Mouse (Mus musculus) neutrophil, adult 5-6 weeks (primary cell): ENCODE measurements around the gene Tmem131. TPM values are rescaled to one million over a fixed set of nuclear protein-coding genes. Genes with fewer than 3 reads are reported as not detected.
A peak's percentile ranks its signal among the peaks of the same experiment; 100 is the strongest.

ENCODE experiments used
- ATAC-seq: fragments of 151-379, 151-347 bp; 2 replicates; pipeline ENCODE4 v1.8.0; 2017; ENCODE audit warnings: mild to moderate bottlenecking, moderate TSS enrichment; ENCODE audit not compliant: insufficient number of reproducible peaks, poor library complexity, low FRiP score, severe bottlenecking; ENCODE audit errors: extremely low read depth
- total RNA-seq: library from RNA; stranded (forward); fragments of 200-1000 nt; gene quantifications from 2 replicates; pipeline ENCODE4 v1.2.3, GENCODE M21; 2017

The Tmem131 gene
- total RNA-seq, 1 experiment from 2014 or later: 43.4 TPM

DNA sequence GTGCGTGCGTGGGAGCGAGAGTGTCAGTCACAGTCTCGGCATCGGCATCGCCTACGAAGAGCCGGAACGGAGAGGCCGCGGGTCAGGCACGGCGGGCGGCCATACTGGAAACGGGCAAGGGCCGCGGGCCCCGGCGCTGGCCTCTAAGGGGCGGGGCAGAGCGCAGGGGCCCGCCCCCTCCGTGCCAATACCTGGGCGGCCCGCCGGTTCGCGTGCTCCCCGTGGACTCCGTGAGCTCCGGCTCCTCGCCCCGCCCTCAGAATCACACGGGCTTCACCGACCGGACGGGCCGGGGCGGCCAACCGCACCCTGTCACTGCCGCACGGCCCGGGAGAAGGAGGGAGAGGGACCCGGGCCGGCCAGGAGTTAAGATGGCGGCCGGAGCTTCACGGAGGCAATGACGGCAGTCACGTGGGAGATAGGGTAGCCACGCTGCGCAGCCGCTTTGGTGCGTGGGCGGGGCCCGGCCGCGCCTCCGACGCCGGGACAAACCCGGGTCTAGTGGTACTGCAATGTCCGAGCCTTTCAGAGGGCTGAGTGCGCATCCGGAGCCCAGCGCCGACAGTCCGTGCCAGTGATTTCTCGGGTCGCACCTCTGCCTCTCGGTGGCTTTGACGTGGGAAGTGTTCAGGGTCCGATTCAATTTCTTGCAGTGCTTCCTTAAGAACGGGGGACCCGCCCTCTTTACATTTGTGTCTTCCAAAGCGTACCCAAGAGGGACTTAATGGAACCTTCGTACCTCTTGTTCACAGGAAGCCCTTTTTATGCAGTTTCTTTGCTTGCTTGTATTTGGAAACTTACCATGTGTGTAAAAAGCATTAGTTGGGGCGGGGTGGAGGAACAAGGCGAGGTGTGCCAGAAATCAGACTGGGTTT is 3.7 kb downstream of the Tmem131 start:
- peak; percentile 85 for ATAC-seq

DNA sequence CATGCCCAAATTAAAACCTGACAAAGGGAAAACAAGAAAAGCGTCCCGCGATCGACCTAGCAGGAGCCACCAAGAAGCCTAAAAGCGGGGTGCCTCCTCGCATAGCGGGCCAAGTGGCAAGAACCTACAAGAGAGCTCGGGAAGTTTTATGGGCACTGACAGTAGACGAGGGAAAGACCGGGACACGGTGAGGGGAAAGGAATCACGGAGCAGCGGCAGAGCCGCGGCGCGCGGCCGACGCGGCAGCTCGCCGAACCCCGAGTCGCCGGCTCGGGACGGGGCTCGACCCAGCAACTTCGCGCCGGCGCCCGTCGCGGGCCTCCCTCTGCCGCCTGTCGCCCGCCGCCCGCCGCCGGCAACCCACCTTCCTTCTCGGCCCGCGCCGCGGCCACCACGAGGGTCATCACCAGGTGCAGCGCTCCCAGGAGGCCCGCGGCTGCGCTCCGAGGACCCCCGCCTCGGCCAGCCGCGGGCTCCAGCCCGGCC is 4.6 kb downstream of the Tmem131 start:
- no peak for ATAC-seq

- ATAC-seq: no peak
Measured at GRCm38 (mm10) chr1:36938348-36938747, 5.1 kb downstream of the Tmem131 start.

DNA sequence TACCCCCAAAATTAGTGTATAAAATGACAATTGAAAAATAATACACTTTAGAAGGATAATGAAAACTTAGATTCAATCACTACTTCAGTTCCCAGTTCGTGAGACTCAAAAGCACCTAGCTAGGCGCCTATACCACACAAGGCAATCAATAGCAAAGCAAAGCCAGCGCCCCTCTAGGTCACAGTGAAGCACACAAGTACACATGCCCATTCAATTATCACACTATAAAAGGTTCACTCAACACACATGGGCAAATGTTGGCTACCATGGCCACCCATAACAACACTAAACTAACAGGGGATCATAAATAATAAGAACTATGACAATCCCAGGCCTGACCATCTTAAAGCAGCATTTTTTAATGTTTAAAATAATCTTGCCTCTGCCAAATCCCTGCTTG is 5.8 kb downstream of the Tmem131 start:
- ATAC-seq: no peak

- ATAC-seq: no peak
Measured at GRCm38 (mm10) chr1:36937015-36937414, 6.5 kb downstream of the Tmem131 start.

DNA sequence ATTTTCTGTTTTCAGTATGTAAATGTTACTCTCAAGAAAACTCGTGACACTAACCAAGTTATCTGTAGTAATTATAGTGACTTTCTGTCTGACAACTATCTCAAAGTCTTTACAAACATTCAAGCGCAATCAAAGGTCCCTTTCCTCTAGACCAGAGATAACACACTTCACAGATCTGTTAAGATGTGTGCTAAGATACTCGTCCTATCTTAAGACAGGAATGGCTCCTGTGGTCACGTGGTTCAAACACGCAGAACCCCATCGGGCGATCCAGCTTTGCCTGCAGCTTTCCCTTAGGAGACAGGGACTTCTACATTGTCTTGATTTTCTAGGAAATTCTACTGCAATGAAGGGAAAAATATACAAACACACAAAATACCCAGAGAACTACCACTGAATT is 6.9 kb downstream of the Tmem131 start:
- no peak for ATAC-seq

DNA sequence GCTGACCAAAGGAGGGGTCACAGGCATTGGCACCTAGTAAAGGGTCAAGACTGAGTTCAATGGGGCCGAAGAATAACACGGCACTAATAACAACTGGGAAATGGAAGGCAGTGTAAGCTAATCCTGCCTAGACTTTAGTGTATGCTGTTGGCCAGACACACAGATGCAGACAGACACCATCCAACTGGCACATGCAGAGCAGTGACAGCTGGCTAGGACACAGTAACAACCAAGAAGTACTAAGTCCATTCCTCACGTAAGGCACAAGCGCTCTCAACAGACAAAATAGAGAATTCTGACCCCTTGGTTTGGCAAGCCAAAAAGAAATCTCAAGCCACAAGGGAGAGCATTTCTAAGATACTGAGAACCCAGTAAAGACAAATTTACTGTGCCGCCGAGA is 8.7 kb downstream of the Tmem131 start:
- no peak for ATAC-seq

DNA sequence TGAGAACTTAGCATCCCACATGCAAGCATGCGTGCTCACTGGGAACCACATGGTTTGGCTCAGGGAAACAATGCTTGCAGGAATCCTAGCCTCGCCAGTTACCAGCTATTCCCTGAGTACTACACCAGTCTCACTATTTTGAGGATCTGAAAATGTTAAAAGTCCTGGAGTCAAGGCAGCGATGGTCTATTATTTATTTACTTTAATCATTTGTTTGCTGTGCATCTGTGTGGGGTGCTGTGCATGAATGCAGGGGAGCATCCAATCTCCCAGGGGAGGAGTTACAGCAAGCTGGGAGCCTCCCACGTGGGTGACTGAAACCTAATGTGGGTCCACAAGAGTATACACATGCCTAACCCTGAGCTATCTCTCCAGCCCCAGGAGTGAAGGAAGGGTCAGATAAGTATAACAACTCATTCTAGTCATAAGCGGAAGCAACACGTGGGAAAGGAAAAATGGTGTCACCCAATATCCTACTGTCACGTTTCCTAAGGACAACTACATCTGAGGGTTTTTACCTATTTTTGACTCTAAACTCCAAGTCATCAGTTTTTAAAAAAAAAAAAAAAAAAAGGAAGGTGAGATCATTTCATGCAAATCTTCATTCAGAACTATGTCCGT is 9.4 kb downstream of the Tmem131 start:
- ATAC-seq: no peak

- no peak for ATAC-seq
Measured at GRCm38 (mm10) chr1:36932231-36932630, 11.2 kb downstream of the Tmem131 start.

DNA sequence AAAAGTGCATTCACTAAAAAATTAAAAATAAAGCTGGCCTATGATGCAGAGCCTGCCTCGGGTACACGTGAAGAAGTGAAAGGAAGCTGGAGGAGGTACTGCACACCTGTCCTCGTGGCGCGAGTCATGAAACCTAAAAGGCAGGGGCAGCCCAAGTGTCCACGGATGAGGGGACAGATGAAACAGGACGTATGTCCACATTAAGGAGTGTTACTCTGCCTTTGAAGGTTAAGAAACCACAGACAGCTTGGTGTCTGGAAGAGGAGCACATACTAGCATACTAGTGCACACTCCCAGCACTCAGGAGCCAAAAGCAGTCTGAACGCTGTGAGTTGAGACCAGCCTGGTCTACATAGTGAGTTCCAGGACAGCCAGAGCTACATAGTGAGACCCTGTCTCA is 12.6 kb downstream of the Tmem131 start:
- no peak for ATAC-seq

- ATAC-seq: no peak
Measured at GRCm38 (mm10) chr1:36929996-36930395, 13.5 kb downstream of the Tmem131 start.

GRCm38 (mm10) chr1:36928357-36929330 is 14.8 kb downstream of the Tmem131 start:
- ATAC-seq: no peak

- peak; percentile 67; the same call in 1 of the 2 replicates for ATAC-seq
Measured at GRCm38 (mm10) chr1:36927569-36927968, 15.9 kb downstream of the Tmem131 start.

- ATAC-seq: no peak
Measured at GRCm38 (mm10) chr1:36926738-36927137, 16.7 kb downstream of the Tmem131 start.

GRCm38 (mm10) chr1:36926246-36926645 is 17.2 kb downstream of the Tmem131 start:
- no peak for ATAC-seq

DNA sequence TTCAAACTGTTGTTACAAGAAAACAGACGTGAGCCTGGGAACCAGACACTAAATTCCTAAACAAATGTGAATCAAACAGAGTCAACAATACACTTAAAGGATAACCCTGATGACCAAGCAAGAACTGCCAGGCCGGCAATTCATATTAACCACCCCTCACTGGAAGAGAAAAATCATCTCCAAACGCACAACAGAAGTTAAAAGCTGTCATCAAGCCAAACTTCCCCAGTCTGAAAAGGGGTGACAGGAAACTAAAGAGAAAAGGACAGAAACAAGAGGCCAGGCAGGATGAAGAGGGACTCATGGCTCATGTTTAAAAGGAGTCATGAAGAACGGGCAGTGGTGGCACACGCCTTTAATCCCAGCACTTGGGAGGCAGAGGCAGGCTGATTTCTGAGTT is 17.7 kb downstream of the Tmem131 start:
- ATAC-seq: no peak

DNA sequence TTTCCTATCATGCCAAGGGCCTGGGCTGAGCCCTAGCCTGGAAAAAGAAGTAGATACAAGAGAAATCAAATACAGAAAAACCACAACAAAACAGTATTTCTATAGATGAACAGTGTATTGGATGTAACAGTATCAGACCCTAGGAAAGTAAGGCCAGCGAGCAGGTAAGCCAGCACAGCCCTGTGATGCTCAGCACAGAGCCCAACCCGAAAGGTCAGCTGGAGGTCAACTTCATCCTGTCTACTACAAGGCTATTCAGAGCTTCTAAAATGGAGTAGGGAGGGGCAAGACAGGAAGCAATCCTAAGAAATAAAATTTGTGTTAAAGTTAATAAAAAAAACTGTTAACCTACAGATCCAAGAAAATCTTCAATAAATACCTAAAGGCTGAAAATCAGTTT is 18.6 kb downstream of the Tmem131 start:
- no peak for ATAC-seq

DNA sequence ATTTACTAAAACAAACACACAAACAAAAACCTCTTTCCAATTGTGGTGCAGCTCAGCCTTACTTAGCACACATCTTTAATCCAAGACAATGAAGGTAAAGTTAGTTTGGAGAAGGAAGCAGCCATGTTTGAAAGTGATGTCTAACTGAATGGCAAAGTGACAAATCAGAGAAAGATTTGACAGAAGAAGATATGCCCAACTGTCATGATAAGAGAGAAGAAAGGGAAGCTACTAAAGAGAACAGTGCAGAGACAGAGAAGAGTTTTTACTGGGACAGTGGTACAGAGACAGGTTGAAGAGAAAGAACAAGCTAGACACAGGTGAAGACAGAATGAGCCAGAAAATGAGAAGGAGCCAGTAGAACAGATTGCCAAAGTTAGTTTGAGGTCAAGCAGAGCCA is 19.6 kb downstream of the Tmem131 start:
- ATAC-seq: no peak
